Comparison of ENCODE assay signal across 9 mouse cellular contexts in genomic region chr17:27085676-27086075, GRCm38 (mm10). TPM values are rescaled to one million over a fixed set of nuclear protein-coding genes. Genes with fewer than 3 reads are reported as not detected.
DNase-seq lines count a peak whose midpoint lies in the region; TF ChIP-seq lines count a peak whose summit lies in the region.
"Had no signal": no experiment of that assay in that cellular context is flagged by ENCODE, and none has a peak within 500 bp of the region (broad histone marks: within the 10 kb centered on the region; RNA-seq: fewer than 3 reads in every experiment).

No protein-coding gene starts in this region.

- peak; percentile 74 for DNase-seq in adrenal gland, postnatal 10 days
- DNase-seq in adrenal gland, adult 8-10 months = no peak
- no peak for DNase-seq in left cerebral cortex, adult 2 months (ENCODE audit: extremely low spot score in 1 of 2, low spot score in 2 of 2)
- no peak for DNase-seq in left cerebral cortex, adult 8-10 months (ENCODE audit: low spot score in 2 of 2)
- DNase-seq in kidney, postnatal 10 days = peak; percentile 80
- peak; percentile 65 to 79 for DNase-seq in natural killer cell, adult 2 months (ENCODE audit: low spot score in 2 of 2)
- no peak for DNase-seq in ovary, adult 18-20 months (ENCODE audit: low spot score)

- TF ChIP-seq POLR2A in bone marrow, adult 2 months (IDR thresholded peaks at IDR 0.05; ENCODE audit: borderline replicate concordance, control insufficient read depth, low read depth, low read length) = no peak

- H3K4me3 ChIP-seq in left cerebral cortex, adult 2 months = no peak overlapping the region
- H3K4me3 ChIP-seq in bone marrow, adult 2 months (replicated peaks; ENCODE audit: control insufficient read depth, low read depth, low read length) = no peak overlapping the region
- H3K4me3 ChIP-seq: heart, embryonic 13.5 days had no signal

- 82% methylated on average over 2 of the region's 2 CpGs for WGBS in bone marrow, adult 2 months

- peak; percentile 64 for TF ChIP-seq CTCF in left cerebral cortex, adult 2 months (IDR thresholded peaks at IDR 0.05)
- peak; percentile 81 for TF ChIP-seq CTCF in bone marrow, adult 2 months (IDR thresholded peaks at IDR 0.05; ENCODE audit: control insufficient read depth, insufficient read depth, low read length)

- no peak overlapping the region for H3K27ac ChIP-seq in left cerebral cortex, adult 2 months
- no peak overlapping the region for H3K27ac ChIP-seq in bone marrow, adult 2 months (ENCODE audit: control insufficient read depth, insufficient read depth, low read depth, low read length, poor library complexity)
- H3K27ac ChIP-seq: heart, embryonic 13.5 days had no signal

- H3K4me1 ChIP-seq in bone marrow, adult 2 months (ENCODE audit: control insufficient read depth, insufficient read depth, low read length) = peaks cover 6% of the 10 kb centered on the region; the same call in 1 of the 2 replicates

- intact Hi-C loops in left cerebral cortex, adult 2 months (cut with DNase I) = no loop called here

RNA-seq across cellular contexts. Expression of gene Itpr3, which starts 28.6 kb away (rescaled TPM):
- 1 to 10 TPM; 8.7 to 9.7 TPM for total RNA-seq in adrenal gland, postnatal 10 days (2021)
- 10 to 100 TPM in 2 of 4 experiments, 1 to 10 TPM in 2; 7.6 to 16.6 (median 11.2) TPM for total RNA-seq in adrenal gland, adult 8-10 months (2022)
- total RNA-seq in left cerebral cortex, adult 2 months (2021) = 1 to 10 TPM; 2.2 to 3.3 TPM
- total RNA-seq in left cerebral cortex, adult 8-10 months (2022) = 1 to 10 TPM; 3.7 to 5.3 (median 3.8) TPM
- 10.8 and 12.5 TPM in 2 replicates for polyA plus RNA-seq in bone marrow, adult 2 months (2011; ENCODE audit: insufficient read depth, insufficient read length, low replicate concordance, missing spikeins)

RNA-seq across cellular contexts. Expression of gene Uqcc2, which starts 48.0 kb away (rescaled TPM):
- 100 to 1,000 TPM; 152 to 180 TPM for total RNA-seq in adrenal gland, postnatal 10 days (2021)
- total RNA-seq in adrenal gland, adult 8-10 months (2022) = 100 to 1,000 TPM; 252 to 380 (median 304) TPM
- 100 to 1,000 TPM; 215 to 245 TPM for total RNA-seq in left cerebral cortex, adult 2 months (2021)
- total RNA-seq in left cerebral cortex, adult 8-10 months (2022) = 100 to 1,000 TPM; 226 to 249 (median 237) TPM
- polyA plus RNA-seq in bone marrow, adult 2 months (2011; ENCODE audit: insufficient read depth, insufficient read length, low replicate concordance, missing spikeins) = 53.9 and 105 TPM in 2 replicates

RNA-seq across cellular contexts. Expression of gene Bak1, which starts 56.9 kb away (rescaled TPM):
- 10 to 100 TPM; 35.4 to 42.4 TPM for total RNA-seq in adrenal gland, postnatal 10 days (2021)
- total RNA-seq in adrenal gland, adult 8-10 months (2022) = 10 to 100 TPM; 30.6 to 34.9 (median 32.4) TPM
- total RNA-seq in left cerebral cortex, adult 2 months (2021) = 10 to 100 TPM; 13.0 to 14.0 TPM
- 10 to 100 TPM; 12.8 to 17.7 (median 14.5) TPM for total RNA-seq in left cerebral cortex, adult 8-10 months (2022)
- 34.2 and 56.8 TPM in 2 replicates for polyA plus RNA-seq in bone marrow, adult 2 months (2011; ENCODE audit: insufficient read depth, insufficient read length, low replicate concordance, missing spikeins)

Comparison
In these comparisons a context has a peak if more than half of its experiments do, and no peak if none do; other contexts are left out.
1. DNase-seq: peak in adrenal gland, postnatal 10 days (single experiment), kidney, postnatal 10 days (single experiment) and natural killer cell, adult 2 months (2 of 2); none in adrenal gland, adult 8-10 months (single experiment), left cerebral cortex, adult 2 months (0 of 2), left cerebral cortex, adult 8-10 months (0 of 2) and ovary, adult 18-20 months (single experiment).